Mouse (Mus musculus): ENCODE data around the gene Baat. TPM values are rescaled to one million over a fixed set of nuclear protein-coding genes. Genes with fewer than 3 reads are reported as not detected.

Baat gene
- polyA plus RNA-seq, 1 experiment from 2014 or later, result 0.11 TPM

Other genes with a start within 250 kb of the Baat start
- gene Acnat2, start 98.4 kb downstream of the Baat start, polyA plus RNA-seq (2015; fragmentation: Nextera tagmentation; extraction: Ambion mirVana), result not detected in 2 replicates
- 0.10 TPM in 1 of 2 replicates, not detected in the other for gene Acnat1, start 32.6 kb downstream of the Baat start, polyA plus RNA-seq (2015; fragmentation: Nextera tagmentation; extraction: Ambion mirVana)
- gene Mrpl50, start 14.5 kb upstream of the Baat start, polyA plus RNA-seq (2015; fragmentation: Nextera tagmentation; extraction: Ambion mirVana), result 87.0 and 87.1 TPM in 2 replicates
- gene Zfp189, start 14.6 kb upstream of the Baat start, polyA plus RNA-seq (2015; fragmentation: Nextera tagmentation; extraction: Ambion mirVana), result 11.7 and 14.0 TPM in 2 replicates
- gene Aldob, start 43.0 kb upstream of the Baat start, polyA plus RNA-seq (2015; fragmentation: Nextera tagmentation; extraction: Ambion mirVana), result 0.20 and 0.70 TPM in 2 replicates
- 32.0 and 34.1 TPM in 2 replicates for gene Tmem246, start 91.3 kb upstream of the Baat start, polyA plus RNA-seq (2015; fragmentation: Nextera tagmentation; extraction: Ambion mirVana)
- 54.1 and 56.5 TPM in 2 replicates for gene Rnf20, start 125.4 kb upstream of the Baat start, polyA plus RNA-seq (2015; fragmentation: Nextera tagmentation; extraction: Ambion mirVana)
- gene Ppp3r2, start 175.5 kb upstream of the Baat start, polyA plus RNA-seq (2015; fragmentation: Nextera tagmentation; extraction: Ambion mirVana), result 0.22 and 0.24 TPM in 2 replicates

Measured in limb, embryonic 13.5 days (tissue).